Mouse (Mus musculus): ENCODE measurements around the gene Spout1. TPM values are rescaled to one million over a fixed set of nuclear protein-coding genes. Genes with fewer than 3 reads are reported as not detected.
A peak's percentile ranks its signal among the peaks of the same experiment; 100 is the strongest.
"Not testable (repeated sequence)": the region's sequence is repeated elsewhere in the genome, so short reads cannot be mapped to it uniquely, and the experiment has no call there.

Gene Spout1
- total RNA-seq, 4 experiments from 2014 or later: 3.4 to 5.1 (median 4.3) TPM

- not testable (repeated sequence) for DNase-seq (ENCODE audit: low spot score in 2 of 2)
These were observed 47.0 kb downstream of the Spout1 start for GRCm38 (mm10) chr2:30131240-30131639.

GRCm38 (mm10) chr2:30130156-30130555 is 48.1 kb downstream of the Spout1 start:
- DNase-seq (ENCODE audit: low spot score in 2 of 2): no peak

GRCm38 (mm10) chr2:30128789-30129188 is 49.5 kb downstream of the Spout1 start:
- DNase-seq (ENCODE audit: low spot score in 2 of 2): no peak

GRCm38 (mm10) chr2:30124472-30125274 is 53.6 kb downstream of the Spout1 start, which contains the start of gene Zer1:
Gene Zer1 (minus strand): TSS chr2:30124585.
- DNase-seq (ENCODE audit: low spot score in 2 of 2): peak; percentile 95

GRCm38 (mm10) chr2:30123729-30124471 is 54.4 kb downstream of the Spout1 start:
- DNase-seq (ENCODE audit: low spot score in 2 of 2): no peak

Other genes starting within 250 kb of the Spout1 start
- gene Gle1, start 243.0 kb downstream of the Spout1 start, total RNA-seq (2022): 10 to 100 TPM; 20.1 to 27.0 (median 22.9) TPM
- gene Sptan1, start 212.9 kb downstream of the Spout1 start, total RNA-seq (2022): 10 to 100 TPM; 29.2 to 43.7 (median 36.4) TPM
- 1 to 10 TPM; 3.9 to 5.6 (median 4.3) TPM for gene Wdr34, start 129.6 kb downstream of the Spout1 start, total RNA-seq (2022)
- 100 to 1,000 TPM; 106 to 121 (median 118) TPM for gene Set, start 121.1 kb downstream of the Spout1 start, total RNA-seq (2022)
- 1 to 10 TPM; 2.1 to 3.2 (median 2.7) TPM for gene Pkn3, start 100.8 kb downstream of the Spout1 start, total RNA-seq (2022)
- 1 to 10 TPM; 3.1 to 3.9 (median 3.4) TPM for gene Zdhhc12, start 84.8 kb downstream of the Spout1 start, total RNA-seq (2022)
- 10 to 100 TPM; 23.5 to 24.8 (median 24.3) TPM for gene Zer1, start 53.9 kb downstream of the Spout1 start, total RNA-seq (2022)
- gene Tbc1d13, start 44.7 kb downstream of the Spout1 start, total RNA-seq (2022): 10 to 100 TPM; 11.1 to 13.9 (median 11.2) TPM
- gene Endog, start 7.0 kb downstream of the Spout1 start, total RNA-seq (2022): 10 to 100 TPM; 50.3 to 59.4 (median 56.9) TPM
- gene Kyat1, start 27.4 kb upstream of the Spout1 start, total RNA-seq (2022): 10 to 100 TPM; 23.0 to 28.7 (median 26.8) TPM
- 10 to 100 TPM; 13.2 to 20.1 (median 15.3) TPM for gene Lrrc8a, start 59.3 kb upstream of the Spout1 start, total RNA-seq (2022)
- under 1 TPM in 3 of 4 experiments, not detected in 1; 0.22 to 0.78 (median 0.40) TPM for gene Gm28035, start 62.1 kb upstream of the Spout1 start, total RNA-seq (2022)
- gene Phyhd1, start 87.7 kb upstream of the Spout1 start, total RNA-seq (2022): 10 to 100 TPM in 2 of 4 experiments, 1 to 10 TPM in 2; 7.7 to 14.2 (median 11.0) TPM
- not detected for gene Gm28038, start 102.6 kb upstream of the Spout1 start, total RNA-seq (2022)
- gene Dolk, start 107.9 kb upstream of the Spout1 start, total RNA-seq (2022): 10 to 100 TPM; 20.5 to 26.2 (median 24.6) TPM
- 1 to 10 TPM; 6.0 to 8.8 (median 7.2) TPM for gene Nup188, start 107.9 kb upstream of the Spout1 start, total RNA-seq (2022)
- gene Sh3glb2, start 180.9 kb upstream of the Spout1 start, total RNA-seq (2022): 10 to 100 TPM; 15.3 to 18.5 (median 16.8) TPM
- 10 to 100 TPM; 13.2 to 29.8 (median 17.4) TPM for gene Miga2, start 185.8 kb upstream of the Spout1 start, total RNA-seq (2022)
- 1 to 10 TPM; 3.9 to 4.5 (median 4.1) TPM for gene Dolpp1, start 213.8 kb upstream of the Spout1 start, total RNA-seq (2022)
- 100 to 1,000 TPM; 355 to 420 (median 382) TPM for gene Crat, start 237.4 kb upstream of the Spout1 start, total RNA-seq (2022)
- 10 to 100 TPM; 55.6 to 70.0 (median 63.9) TPM for gene Ptpa, start 237.6 kb upstream of the Spout1 start, total RNA-seq (2022)

All from gastrocnemius, adult 8-10 months (tissue).